Mouse (Mus musculus) frontal cortex, postnatal 14 days (tissue): ENCODE measurements at regions not wholly inside any gene's neighbourhood (a gene's known extent, or its start where the extent isn't known, plus 50 kb on each side); places are given as distances from the start of the nearest gene placed in this dataset.
"Not testable (repeated sequence)": the region's sequence is repeated elsewhere in the genome, so short reads cannot be mapped to it uniquely, and the experiment has no call there.

Source experiments
- DNase-seq, 2 experiments: peaks; one replicate each; pipeline ENCODE4 v3.0.0; 2022; ENCODE audit warnings: low spot score in 2 of 2

- no peak for DNase-seq
Measured at GRCm38 (mm10) chr12:106308956-106309610, 299.1 kb downstream of the Vrk1 start.

GRCm38 (mm10) chr12:106310171-106310570, 300.1 kb downstream of the Vrk1 start:
- no peak for DNase-seq

- DNase-seq = no peak
Measured at GRCm38 (mm10) chr12:106310585-106311319, 300.7 kb downstream of the Vrk1 start.

- DNase-seq = no peak
Measured at GRCm38 (mm10) chr12:106311320-106311825, 301.3 kb downstream of the Vrk1 start.

- no peak for DNase-seq
Measured at GRCm38 (mm10) chr12:106311831-106312600, 302.0 kb downstream of the Vrk1 start.

GRCm38 (mm10) chr12:106317738-106318137, 307.7 kb downstream of the Vrk1 start:
- no peak for DNase-seq

GRCm38 (mm10) chr12:106321511-106321910, 311.5 kb downstream of the Vrk1 start:
- DNase-seq = no peak

GRCm38 (mm10) chr12:106326611-106327010, 316.6 kb downstream of the Vrk1 start:
- DNase-seq = no peak

GRCm38 (mm10) chr12:106327351-106327750, 317.3 kb downstream of the Vrk1 start:
- no peak for DNase-seq

- no peak for DNase-seq
Measured at GRCm38 (mm10) chr12:106357867-106358266, 347.8 kb downstream of the Vrk1 start.

GRCm38 (mm10) chr12:106361646-106362045, 351.6 kb downstream of the Vrk1 start:
- DNase-seq = not testable (repeated sequence)

- DNase-seq = no peak
Measured at GRCm38 (mm10) chr12:106374840-106375375, 364.9 kb downstream of the Vrk1 start.

- no peak for DNase-seq
Measured at GRCm38 (mm10) chr12:106375886-106376285, 365.9 kb downstream of the Vrk1 start.

- no peak for DNase-seq
Measured at GRCm38 (mm10) chr12:106376783-106377182, 366.8 kb downstream of the Vrk1 start.

GRCm38 (mm10) chr12:106377281-106377680, 367.3 kb downstream of the Vrk1 start:
- no peak for DNase-seq

- DNase-seq = no peak
Measured at GRCm38 (mm10) chr12:106377761-106378160, 367.7 kb downstream of the Vrk1 start.

- DNase-seq = no peak
Measured at GRCm38 (mm10) chr12:106378303-106379075, 368.5 kb downstream of the Vrk1 start.

- no peak for DNase-seq
Measured at GRCm38 (mm10) chr12:106379151-106379594, 369.1 kb downstream of the Vrk1 start.

GRCm38 (mm10) chr12:106379779-106380178, 369.8 kb downstream of the Vrk1 start:
- DNase-seq = no peak

GRCm38 (mm10) chr12:106381821-106382220, 371.8 kb downstream of the Vrk1 start:
- no peak for DNase-seq

- DNase-seq = no peak
Measured at GRCm38 (mm10) chr12:106389214-106389613, 379.2 kb downstream of the Vrk1 start.
